ENCODE assay signal across 15 mouse cellular contexts in genomic region chr5:30909863-30910262, GRCm38 (mm10). TPM values are rescaled to one million over a fixed set of nuclear protein-coding genes. Genes with fewer than 3 reads are reported as not detected.
DNase-seq lines count a peak whose midpoint lies in the region; ATAC-seq and TF ChIP-seq lines count a peak whose summit lies in the region.
"Had no signal": no experiment of that assay in that cellular context is flagged by ENCODE, and none has a peak within 500 bp of the region (broad histone marks: within the 10 kb centered on the region; RNA-seq: fewer than 3 reads in every experiment).

No protein-coding gene starts in this region.

- TF ChIP-seq EP300 in lung, postnatal 0 days (IDR thresholded peaks at IDR 0.05) = no peak

- peaks cover 13% of the 10 kb centered on the region for H3K36me3 ChIP-seq in heart, embryonic 14.5 days (ENCODE audit: control insufficient read depth, insufficient read depth, low read length)
- H3K36me3 ChIP-seq in lung, postnatal 0 days (ENCODE audit: insufficient read depth, low read length) = 0 out of 2 replicates have a peak, but pooled peaks cover under 1% of the 10 kb centered on the region
- H3K36me3 ChIP-seq in limb, embryonic 15.5 days = peaks cover 15% of the 10 kb centered on the region

- WGBS in heart, embryonic 14.5 days = 80% methylated on average over 7 of the region's 7 CpGs
- 82% methylated on average over 7 of the region's 7 CpGs for WGBS in lung, postnatal 0 days
- WGBS in limb, embryonic 15.5 days = 78% methylated on average over 7 of the region's 7 CpGs

- no peak overlapping the region for H3K9ac ChIP-seq in heart, embryonic 14.5 days (ENCODE audit: low read length)
- H3K9ac ChIP-seq in lung, postnatal 0 days (replicated peaks; ENCODE audit: low read depth) = no peak overlapping the region
- no peak overlapping the region for H3K9ac ChIP-seq in limb, embryonic 15.5 days
- H3K9ac ChIP-seq: forebrain, postnatal 0 days had no signal

- no peaks in the 10 kb centered on the region for H3K27me3 ChIP-seq in heart, embryonic 14.5 days (ENCODE audit: control insufficient read depth, insufficient read depth, low read length)
- no peaks in the 10 kb centered on the region for H3K27me3 ChIP-seq in lung, postnatal 0 days (replicated peaks; ENCODE audit: insufficient read depth, low read length)
- H3K27me3 ChIP-seq in limb, embryonic 15.5 days = no peaks in the 10 kb centered on the region
- H3K27me3 ChIP-seq: Patski had no signal

- no peak overlapping the region for H3K4me3 ChIP-seq in heart, embryonic 14.5 days (ENCODE audit: control insufficient read depth in 1 of 2, insufficient read depth in 1 of 2, low read depth in 1 of 2, low read length in 2 of 2)
- H3K4me3 ChIP-seq in lung, postnatal 0 days (ENCODE audit: low read depth, low read length) = no peak overlapping the region
- no peak overlapping the region for H3K4me3 ChIP-seq in limb, embryonic 15.5 days
- H3K4me3 ChIP-seq: left cerebral cortex, adult 2 months had no signal

- TF ChIP-seq CTCF in lung, postnatal 0 days (IDR thresholded peaks at IDR 0.05) = no peak

- peak overlapping the region; percentile 95 for H3K27ac ChIP-seq in heart, embryonic 14.5 days (replicated peaks in 1 of 2; ENCODE audit: control insufficient read depth in 1 of 2, insufficient read depth in 1 of 2, low read depth in 2 of 2, low read length in 2 of 2)
- peak overlapping the region; percentile 93; the same call in 1 of the 2 replicates for H3K27ac ChIP-seq in lung, postnatal 0 days (ENCODE audit: low read length)
- H3K27ac ChIP-seq in limb, embryonic 15.5 days = peak overlapping the region; percentile 97
- H3K27ac ChIP-seq: left cerebral cortex, adult 2 months had no signal

- no peak for ATAC-seq in heart, embryonic 14.5 days (ENCODE audit: insufficient number of reproducible peaks, insufficient read depth, low FRiP score, low read depth)
- ATAC-seq in lung, postnatal 0 days = no peak
- ATAC-seq in limb, embryonic 15.5 days (ENCODE audit: insufficient number of reproducible peaks, low FRiP score, low TSS enrichment, low read depth) = no peak
- ATAC-seq in monocyte, adult 5-6 weeks (replicated peaks; ENCODE audit: insufficient number of reproducible peaks, low FRiP score, low TSS enrichment, poor library complexity, severe bottlenecking) = no peak
- ATAC-seq: forebrain, postnatal 0 days; Patski had no signal

- H3K4me2 ChIP-seq in heart, embryonic 14.5 days (ENCODE audit: low read length) = no peak overlapping the region
- no peak overlapping the region for H3K4me2 ChIP-seq in lung, postnatal 0 days (replicated peaks; ENCODE audit: low read depth, low read length)
- no peak overlapping the region for H3K4me2 ChIP-seq in limb, embryonic 15.5 days

- peaks cover 47 to 59% of the 10 kb centered on the region in 2 experiments for H3K4me1 ChIP-seq in heart, embryonic 14.5 days (ENCODE audit: control insufficient read depth in 2 of 2, insufficient read depth in 2 of 2, low read length in 2 of 2)
- peaks cover 11% of the 10 kb centered on the region for H3K4me1 ChIP-seq in lung, postnatal 0 days (ENCODE audit: insufficient read depth, low read depth, low read length)
- H3K4me1 ChIP-seq in limb, embryonic 15.5 days = peaks cover 73% of the 10 kb centered on the region

- DNase-seq in heart, adult 8-10 months (ENCODE audit: low spot score) = no peak
- no peak for DNase-seq in lung, postnatal 0 days (ENCODE audit: low spot score)
- DNase-seq in lung, postnatal 25 days (ENCODE audit: low spot score) = no peak
- DNase-seq in cerebellum, postnatal 25 days = no peak
- no peak for DNase-seq in Muller cell, postnatal 12 days (ENCODE audit: inconsistent ontology term)
- DNase-seq: adrenal gland, adult 8-10 months; cerebellum, adult 11 months; forebrain, postnatal 0 days; thymus, adult 2 months had no signal

- no peaks in the 10 kb centered on the region for H3K9me3 ChIP-seq in heart, embryonic 14.5 days (ENCODE audit: control insufficient read depth, low read length)
- no peaks in the 10 kb centered on the region for H3K9me3 ChIP-seq in lung, postnatal 0 days (ENCODE audit: low read length)
- H3K9me3 ChIP-seq in limb, embryonic 15.5 days = no peaks in the 10 kb centered on the region

RNA-seq across cellular contexts. Expression of gene Ost4, which starts 2.3 kb away (rescaled TPM):
- polyA plus RNA-seq in heart, embryonic 14.5 days (2014; fragmentation: Nextera tagmentation; extraction: Ambion mirVana) = 437 and 480 TPM in 2 replicates
- 100 to 1,000 TPM; 140 to 164 (median 156) TPM for total RNA-seq in heart, adult 8-10 months (2022)
- polyA plus RNA-seq in lung, postnatal 0 days (2015; fragmentation: Nextera tagmentation; extraction: Ambion mirVana) = 340 and 365 TPM in 2 replicates
- 464 and 505 TPM in 2 replicates for polyA plus RNA-seq in limb, embryonic 15.5 days (2015; fragmentation: Nextera tagmentation; extraction: Ambion mirVana)
- 129 to 177 TPM (median 134 TPM) in 3 replicates for total RNA-seq in monocyte, adult 5-6 weeks (2017)

RNA-seq across cellular contexts. Expression of gene Emilin1, which starts 3.3 kb away (rescaled TPM):
- 91.8 and 108 TPM in 2 replicates for polyA plus RNA-seq in heart, embryonic 14.5 days (2014; fragmentation: Nextera tagmentation; extraction: Ambion mirVana)
- 10 to 100 TPM; 13.9 to 16.6 (median 16.0) TPM for total RNA-seq in heart, adult 8-10 months (2022)
- 121 and 135 TPM in 2 replicates for polyA plus RNA-seq in lung, postnatal 0 days (2015; fragmentation: Nextera tagmentation; extraction: Ambion mirVana)
- 274 and 287 TPM in 2 replicates for polyA plus RNA-seq in limb, embryonic 15.5 days (2015; fragmentation: Nextera tagmentation; extraction: Ambion mirVana)
- total RNA-seq in monocyte, adult 5-6 weeks (2017) = 15.1 to 25.3 TPM (median 22.0 TPM) in 3 replicates

RNA-seq across cellular contexts. Expression of gene Khk, which starts 11.4 kb away (rescaled TPM):
- polyA plus RNA-seq in heart, embryonic 14.5 days (2014; fragmentation: Nextera tagmentation; extraction: Ambion mirVana) = 9.7 and 12.1 TPM in 2 replicates
- 10 to 100 TPM; 23.8 to 31.8 (median 26.6) TPM for total RNA-seq in heart, adult 8-10 months (2022)
- polyA plus RNA-seq in lung, postnatal 0 days (2015; fragmentation: Nextera tagmentation; extraction: Ambion mirVana) = 43.6 and 48.7 TPM in 2 replicates
- 23.6 and 28.1 TPM in 2 replicates for polyA plus RNA-seq in limb, embryonic 15.5 days (2015; fragmentation: Nextera tagmentation; extraction: Ambion mirVana)
- 26.4 to 32.2 TPM (median 29.8 TPM) in 3 replicates for total RNA-seq in monocyte, adult 5-6 weeks (2017)

RNA-seq across cellular contexts. Expression of gene Agbl5, which starts 21.4 kb away (rescaled TPM):
- 10.5 and 10.8 TPM in 2 replicates for polyA plus RNA-seq in heart, embryonic 14.5 days (2014; fragmentation: Nextera tagmentation; extraction: Ambion mirVana)
- total RNA-seq in heart, adult 8-10 months (2022) = 1 to 10 TPM; 4.9 to 6.3 (median 5.6) TPM
- polyA plus RNA-seq in lung, postnatal 0 days (2015; fragmentation: Nextera tagmentation; extraction: Ambion mirVana) = 9.9 and 10.2 TPM in 2 replicates
- 16.4 and 21.9 TPM in 2 replicates for polyA plus RNA-seq in limb, embryonic 15.5 days (2015; fragmentation: Nextera tagmentation; extraction: Ambion mirVana)
- 3.8 to 7.1 TPM (median 4.3 TPM) in 3 replicates for total RNA-seq in monocyte, adult 5-6 weeks (2017)

RNA-seq across cellular contexts. Expression of gene Cgref1, which starts 35.5 kb away (rescaled TPM):
- 2.0 and 3.8 TPM in 2 replicates for polyA plus RNA-seq in heart, embryonic 14.5 days (2014; fragmentation: Nextera tagmentation; extraction: Ambion mirVana)
- under 1 TPM; 0.37 to 0.97 (median 0.60) TPM for total RNA-seq in heart, adult 8-10 months (2022)
- polyA plus RNA-seq in lung, postnatal 0 days (2015; fragmentation: Nextera tagmentation; extraction: Ambion mirVana) = 1.8 and 2.3 TPM in 2 replicates
- 21.0 and 31.7 TPM in 2 replicates for polyA plus RNA-seq in limb, embryonic 15.5 days (2015; fragmentation: Nextera tagmentation; extraction: Ambion mirVana)
- total RNA-seq in monocyte, adult 5-6 weeks (2017) = not detected in 3 replicates
- total RNA-seq: hematopoietic stem cell, adult 5-6 weeks had no signal
